Comparison of ENCODE assay signal across 9 mouse cellular contexts in genomic region chr8:77723534-77724045, GRCm38 (mm10). TPM values are rescaled to one million over a fixed set of nuclear protein-coding genes. Genes with fewer than 3 reads are reported as not detected.
DNase-seq lines count a peak whose midpoint lies in the region; ATAC-seq and TF ChIP-seq lines count a peak whose summit lies in the region.
"Had no signal": no experiment of that assay in that cellular context is flagged by ENCODE, and none has a peak within 500 bp of the region (broad histone marks: within the 10 kb centered on the region; RNA-seq: fewer than 3 reads in every experiment).

No protein-coding gene starts in this region.

- peak overlapping the region; percentile 50 to 59 for H3K4me3 ChIP-seq in ES-E14 (ENCODE audit: insufficient read depth in 1 of 2, low read depth in 1 of 2, low read length in 2 of 2, poor library complexity in 1 of 2, severe bottlenecking in 1 of 2)
- peak overlapping the region; percentile 63 for H3K4me3 ChIP-seq in kidney, postnatal 0 days (replicated peaks; ENCODE audit: low read depth, low read length)
- peak overlapping the region; percentile 68 for H3K4me3 ChIP-seq in midbrain, embryonic 10.5 days

- ATAC-seq in kidney, postnatal 0 days (replicated peaks; ENCODE audit: low FRiP score, low read depth), result peak; percentile 52
- ATAC-seq in erythroid progenitor cell, adult 5-6 weeks (replicated peaks; ENCODE audit: low FRiP score, poor library complexity, severe bottlenecking), result no peak

- H3K9me3 ChIP-seq in ES-E14 (ENCODE audit: control insufficient read depth, insufficient read depth, low read depth, low read length), result no peaks in the 10 kb centered on the region
- H3K9me3 ChIP-seq in kidney, postnatal 0 days (replicated peaks; ENCODE audit: low read length), result no peaks in the 10 kb centered on the region
- no peaks in the 10 kb centered on the region for H3K9me3 ChIP-seq in midbrain, embryonic 10.5 days (replicated peaks)

- no peaks in the 10 kb centered on the region for H3K27me3 ChIP-seq in kidney, postnatal 0 days (ENCODE audit: insufficient read depth, low read length)
- H3K27me3 ChIP-seq in midbrain, embryonic 10.5 days (ENCODE audit: low read depth, poor library complexity, severe bottlenecking), result no peaks in the 10 kb centered on the region

- H3K36me3 ChIP-seq in ES-E14 (ENCODE audit: control insufficient read depth, insufficient read depth, low read length, poor library complexity, severe bottlenecking), result no peaks in the 10 kb centered on the region
- H3K36me3 ChIP-seq in kidney, postnatal 0 days (ENCODE audit: insufficient read depth, low read length), result no peaks in the 10 kb centered on the region
- no peaks in the 10 kb centered on the region for H3K36me3 ChIP-seq in midbrain, embryonic 10.5 days

- peak overlapping the region; percentile 74 for H3K4me2 ChIP-seq in kidney, postnatal 0 days (ENCODE audit: low read length)

- no peak for TF ChIP-seq CTCF in kidney, postnatal 0 days (IDR thresholded peaks at IDR 0.05; ENCODE audit: low read depth)

- no peaks in the 10 kb centered on the region for H3K4me1 ChIP-seq in ES-E14 (ENCODE audit: control insufficient read depth in 2 of 2, insufficient read depth in 2 of 2, low read length in 2 of 2, poor library complexity in 1 of 2)
- peaks cover 7% of the 10 kb centered on the region; the same call in 1 of the 2 replicates for H3K4me1 ChIP-seq in kidney, postnatal 0 days (replicated peaks; ENCODE audit: insufficient read depth, low read length)
- H3K4me1 ChIP-seq in midbrain, embryonic 10.5 days, result peaks cover 23% of the 10 kb centered on the region

- DNase-seq in ES-E14 (ENCODE audit: low read depth, low spot score), result no peak
- DNase-seq in adrenal gland, adult 8-10 months, result peak; percentile 50
- DNase-seq in heart, adult 8-10 months (ENCODE audit: low spot score), result peak; percentile 39
- peak; percentile 74 for DNase-seq in kidney, postnatal 0 days (ENCODE audit: low spot score)
- no peak for DNase-seq in midbrain, embryonic 10.5 days (ENCODE audit: low spot score)
- no peak for DNase-seq in left cerebral cortex, adult 11 months (ENCODE audit: low spot score)
- no peak for DNase-seq in spleen, postnatal 14 days (ENCODE audit: low spot score in 2 of 2)

- 1% methylated on average over 16 of the region's 16 CpGs for WGBS in kidney, postnatal 0 days
- WGBS in midbrain, embryonic 10.5 days, result 2% methylated on average over 16 of the region's 16 CpGs

- H3K27ac ChIP-seq in ES-E14 (ENCODE audit: insufficient read depth, low read depth, low read length, poor library complexity, severe bottlenecking), result no peak overlapping the region
- peak overlapping the region; percentile 96 for H3K27ac ChIP-seq in kidney, postnatal 0 days
- H3K27ac ChIP-seq in midbrain, embryonic 10.5 days (replicated peaks), result peak overlapping the region; percentile 84

- H3K9ac ChIP-seq in ES-E14 (ENCODE audit: insufficient read depth, low read depth, low read length, poor library complexity, severe bottlenecking), result peak overlapping the region; percentile 50; the same call in 1 of the 2 replicates
- H3K9ac ChIP-seq in kidney, postnatal 0 days (ENCODE audit: low read depth, low read length), result peak overlapping the region; percentile 79

- in situ Hi-C loops in ES-E14 (cut with MboI; ENCODE audit: low sequenced_read_pairs in 2 of 2, unreplicated experiment in 2 of 2), result no loop called here

TF ChIP-seq in ES-E14, 5 proteins besides CTCF, POLR2A, EP300 and RAD21:
- TF ChIP-seq CHD2 (IDR thresholded peaks at IDR 0.05; ENCODE audit: low read depth, low read length), result no peak
- no peak for TF ChIP-seq MAFK (IDR thresholded peaks at IDR 0.05; ENCODE audit: insufficient read depth, low read depth, low read length)
- TF ChIP-seq ZC3H11A (IDR thresholded peaks at IDR 0.05; ENCODE audit: borderline replicate concordance, low read depth, low read length), result no peak
- no peak for TF ChIP-seq ZNF384 (IDR thresholded peaks at IDR 0.05; ENCODE audit: low read depth, low read length)
- no peak for TF ChIP-seq HCFC1 (IDR thresholded peaks at IDR 0.05; ENCODE audit: borderline replicate concordance, insufficient read depth, low read length)
TF ChIP-seq in ES-E14: peak in this region for 0.

RNA-seq across cellular contexts. Expression of gene Ednra, which starts 0.7 kb away (rescaled TPM):
- 0.11 and 0.40 TPM in 2 replicates for total RNA-seq in ES-E14 (2012; rRNA removed)
- total RNA-seq in adrenal gland, adult 8-10 months (2022), result 10 to 100 TPM; 22.5 to 31.6 (median 27.9) TPM
- 10 to 100 TPM; 28.9 to 43.3 (median 39.1) TPM for total RNA-seq in heart, adult 8-10 months (2022)
- polyA plus RNA-seq in kidney, postnatal 0 days (2015; fragmentation: Nextera tagmentation; extraction: Ambion mirVana), result 24.1 and 24.5 TPM in 2 replicates
- polyA plus RNA-seq in midbrain, embryonic 10.5 days (2016; fragmentation: Nextera tagmentation; extraction: Ambion mirVana), result 14.3 and 15.6 TPM in 2 replicates
- 1.4 and 1.7 TPM in 2 replicates for total RNA-seq in erythroid progenitor cell, adult 5-6 weeks (2015; ENCODE audit: low replicate concordance)
- 0.76 TPM in 1 of 2 replicates, not detected in the other for total RNA-seq in erythroid progenitor cell, adult 5-6 weeks (2017; ENCODE audit: low replicate concordance)
- total RNA-seq: neutrophil, adult 5-6 weeks had no signal

Comparison
In these comparisons a context has a peak if more than half of its experiments do, and no peak if none do; other contexts are left out.
1. DNase-seq: peak in adrenal gland, adult 8-10 months (single experiment), heart, adult 8-10 months (single experiment) and kidney, postnatal 0 days (single experiment); none in ES-E14 (single experiment), midbrain, embryonic 10.5 days (single experiment), left cerebral cortex, adult 11 months (single experiment) and spleen, postnatal 14 days (0 of 2).
2. RNA of gene Ednra, which starts 0.7 kb away (total RNA-seq): 28.9 to 43.3 TPM in heart, adult 8-10 months and 22.5 to 31.6 TPM in adrenal gland, adult 8-10 months; 0.76 to 1.7 TPM in erythroid progenitor cell, adult 5-6 weeks and 0.11 to 0.40 TPM in ES-E14; every median in the first group is over 4 times any median in the second.
3. Peak in every context shown above with its lines, with median percentiles within 50 percentile points of each other: H3K4me3 ChIP-seq.